Mouse (Mus musculus) spleen, adult 2 months (tissue): ENCODE data around the gene Ccna1. TPM values are rescaled to one million over a fixed set of nuclear protein-coding genes. Genes with fewer than 3 reads are reported as not detected.

Source experiments
- DNase-seq, 2 experiments: peaks; one replicate each; pipeline versions ENCODE4 v3.0.0 to v3.0.0-alpha.2; 2012 to 2021; ENCODE audit warnings: low spot score in 2 of 2, low read depth in 1 of 2
- H3K27ac ChIP-seq: fragments of 200-500 bp; 2 replicates; pipeline ENCODE4 v1.5.1; 2012; ENCODE audit warnings: low read length, inconsistent platforms; ENCODE audit not compliant: insufficient read depth
- H3K27me3 ChIP-seq: fragments of 200-500 bp; 2 replicates; pipeline ENCODE4 v1.6.1; 2012; ENCODE audit warnings: mild to moderate bottlenecking, moderate library complexity, low read length, inconsistent platforms; ENCODE audit not compliant: control insufficient read depth, insufficient read depth
- H3K36me3 ChIP-seq: fragments of 200-500 bp; 2 replicates; pipeline ENCODE4 v1.6.1; 2012; ENCODE audit warnings: mild to moderate bottlenecking, low read length, inconsistent platforms; ENCODE audit not compliant: control insufficient read depth, insufficient read depth
- H3K4me1 ChIP-seq: fragments of 200-500 bp; 2 replicates; pipeline ENCODE4 v1.6.1; 2011; ENCODE audit warnings: inconsistent platforms; ENCODE audit not compliant: control insufficient read depth, insufficient read depth, insufficient read length
- H3K4me3 ChIP-seq: fragments of 200-500 bp; 2 replicates; pipeline ENCODE4 v1.5.1; 2011; ENCODE audit warnings: mild to moderate bottlenecking, inconsistent platforms; ENCODE audit not compliant: insufficient read depth, insufficient read length; ENCODE audit errors: extremely low read depth
- CTCF ChIP-seq: fragments of 200-500 bp; IDR thresholded peaks from 2 replicates; pipeline ENCODE4 v1.5.1; 2011; ENCODE audit warnings: mild to moderate bottlenecking, inconsistent platforms; ENCODE audit not compliant: insufficient read depth, insufficient read length, insufficient replicate concordance; ENCODE audit errors: extremely low read depth
- POLR2A ChIP-seq: fragments of 200-500 bp; IDR thresholded peaks from 2 replicates; pipeline ENCODE4 v1.6.1; 2011; ENCODE audit warnings: low read depth, low read length, inconsistent platforms
- WGBS: fragments of 180-500 bp; shearing (Covaris S2); methylation state at CpG from one replicate; pipeline ENCODE4 v1.1.7; 2018; 5-methylcytosine and 5-hydroxymethylcytosine counted together
- polyA plus RNA-seq: library from polyadenylated mRNA; depleted of rRNA; stranded (reverse); fragments of >200 nt; gene quantifications from 2 replicates; pipeline ENCODE4 v1.2.3, GENCODE M21; 2012; rRNA removed

Gene Ccna1
- not detected in 2 replicates for polyA plus RNA-seq

DNA sequence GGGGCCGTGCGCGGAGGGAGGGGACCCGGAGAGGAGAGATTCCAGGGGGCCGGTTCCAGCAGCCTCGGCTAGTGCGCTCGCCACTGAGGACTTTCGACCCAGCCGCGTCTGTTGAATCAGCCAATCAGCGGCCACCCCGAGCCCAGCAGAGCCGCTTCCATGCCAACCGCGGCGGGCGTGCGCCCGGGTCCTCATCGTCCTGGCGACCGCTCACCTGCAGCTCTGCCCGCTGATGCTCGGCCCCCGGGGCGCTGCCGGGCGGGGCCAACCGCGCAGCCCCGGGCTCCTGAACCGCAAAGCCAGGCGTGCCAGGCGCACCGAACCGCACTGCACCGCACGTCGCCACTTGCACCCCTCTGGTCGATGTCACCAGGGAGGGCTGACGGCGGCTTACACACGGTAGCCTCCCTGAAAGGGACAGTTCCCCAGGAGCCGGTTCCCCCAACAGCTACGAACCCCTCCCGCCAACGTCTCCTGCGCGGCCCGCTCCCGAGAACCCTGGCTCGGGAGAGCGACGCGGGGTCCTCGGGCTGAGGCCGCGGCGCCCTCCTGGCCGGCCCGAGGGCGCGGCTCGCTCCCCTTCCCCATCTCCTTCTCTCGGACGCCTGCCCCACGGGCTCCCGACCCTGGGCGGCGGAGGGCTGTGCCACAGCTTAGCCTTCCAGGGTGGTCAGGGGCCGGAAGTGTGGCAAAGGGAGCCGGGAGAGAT is at the start of gene Ccna1:
Gene Ccna1, minus strand, starts transcription at position 464 of the 709 bp plus-strand sequence.
- no peak for DNase-seq
- no peak within 1 kb of the TSS for H3K27ac ChIP-seq
- H3K4me3 ChIP-seq = no peak within 1 kb of the TSS
- no peak for TF ChIP-seq POLR2A
- no peak for TF ChIP-seq CTCF
- H3K27me3 ChIP-seq = 0 out of 2 replicates have a peak, but pooled peaks cover 1% of the 10 kb centered on the region
- WGBS = 2% methylated on average over 72 of the region's 73 CpGs
- no peaks in the 10 kb centered on the region for H3K36me3 ChIP-seq
- no peaks in the 10 kb centered on the region for H3K4me1 ChIP-seq

DNA sequence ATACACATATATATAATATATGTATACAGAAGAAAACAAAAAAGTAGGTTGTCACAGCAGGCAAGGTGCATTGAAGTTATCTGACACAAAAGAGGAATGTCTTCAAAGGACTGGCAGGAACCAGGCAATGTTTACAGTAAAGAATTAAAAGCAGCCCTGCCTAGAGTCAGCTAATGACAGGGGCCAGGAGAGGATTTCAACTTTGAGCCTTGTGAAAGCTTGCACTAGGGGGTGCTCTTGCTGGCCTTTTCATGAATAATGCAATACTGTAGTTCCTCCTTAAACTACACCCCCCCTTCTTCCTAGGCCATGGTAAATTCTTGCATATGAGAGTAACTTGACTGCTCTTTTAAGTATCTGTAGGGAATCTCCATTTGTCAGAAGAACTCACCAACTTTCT is 45.8 kb upstream of the Ccna1 start:
- H3K27ac ChIP-seq = no peak overlapping the region
- H3K36me3 ChIP-seq = no peaks in the 10 kb centered on the region
- no peak for DNase-seq
- no peaks in the 10 kb centered on the region for H3K27me3 ChIP-seq
- TF ChIP-seq POLR2A (no peak), CTCF (no peak)
- no peaks in the 10 kb centered on the region for H3K4me1 ChIP-seq
- no peak overlapping the region for H3K4me3 ChIP-seq

DNA sequence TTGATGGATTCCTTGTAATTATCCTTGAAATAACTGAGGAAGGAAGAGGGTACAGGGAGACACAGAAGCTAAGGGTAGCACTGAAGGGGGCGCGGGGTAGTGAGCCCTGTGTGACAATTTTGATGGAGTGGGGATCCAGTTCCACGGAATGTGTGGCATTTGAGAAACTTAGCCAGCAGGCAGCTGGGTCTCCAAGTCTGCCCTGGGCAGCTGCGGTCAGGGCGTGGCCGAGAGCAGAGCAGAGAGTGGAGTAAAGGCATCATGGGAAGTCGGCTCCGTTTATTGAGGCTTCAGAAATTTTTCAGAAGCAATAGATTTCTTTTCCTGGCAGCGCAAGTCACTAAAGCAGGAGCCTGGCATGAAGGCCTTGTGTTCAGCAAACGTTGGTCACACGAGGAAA is 43.7 kb upstream of the Ccna1 start:
- DNase-seq = no peak
- Histone ChIP-seq H3K27me3 (no peaks in the 10 kb centered on the region), H3K4me3 (no peak overlapping the region), H3K36me3 (no peaks in the 10 kb centered on the region), H3K27ac (no peak overlapping the region), H3K4me1 (no peaks in the 10 kb centered on the region)
- TF ChIP-seq CTCF (no peak), POLR2A (no peak)
- 85% methylated on average over 11 of the region's 11 CpGs for WGBS

DNA sequence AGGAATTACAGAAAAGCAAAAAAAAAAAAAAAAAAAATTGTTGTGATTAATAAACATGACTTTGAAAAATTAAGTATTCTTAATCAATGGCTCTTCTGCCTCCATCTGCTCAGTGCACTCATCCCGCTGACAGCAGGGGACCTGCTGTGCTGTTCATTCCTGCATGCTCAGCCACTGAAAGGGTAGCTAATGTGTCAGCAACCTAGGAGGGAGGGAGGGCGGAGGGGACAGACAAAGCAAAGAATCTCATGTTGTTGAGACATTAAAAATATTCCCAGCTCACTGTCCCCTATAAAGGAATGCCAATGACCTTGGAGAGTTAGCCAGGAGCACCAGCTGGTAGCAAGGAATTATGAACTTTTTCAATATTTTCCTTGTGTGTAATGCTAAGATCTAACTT is 42.7 kb upstream of the Ccna1 start:
- Histone ChIP-seq H3K27me3 (no peaks in the 10 kb centered on the region), H3K27ac (no peak overlapping the region), H3K4me3 (no peak overlapping the region), H3K4me1 (no peaks in the 10 kb centered on the region), H3K36me3 (no peaks in the 10 kb centered on the region)
- 94% methylated on average over 2 of the region's 2 CpGs for WGBS
- DNase-seq = no peak
- TF ChIP-seq CTCF (no peak), POLR2A (no peak)

DNA sequence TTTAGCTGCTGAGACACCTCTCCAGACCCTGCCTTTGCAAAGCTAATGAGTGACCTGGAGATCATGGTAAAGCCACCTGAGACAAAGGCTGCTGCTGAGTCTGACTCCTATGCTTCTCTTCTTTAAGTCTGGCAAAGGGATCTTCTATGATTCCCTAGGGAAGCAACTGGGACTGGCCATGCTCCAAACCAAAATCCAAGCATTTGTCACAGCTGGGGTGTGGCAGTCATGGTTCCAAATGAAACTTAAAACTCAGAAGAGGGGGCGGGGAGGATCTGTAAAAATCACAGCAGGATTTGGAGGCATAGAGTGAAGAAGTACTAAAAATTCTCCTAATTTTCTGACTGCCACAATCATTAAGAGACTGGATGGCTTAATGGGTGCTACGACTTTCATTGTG is 41.9 kb upstream of the Ccna1 start:
- TF ChIP-seq POLR2A (no peak), CTCF (no peak)
- Histone ChIP-seq H3K27ac (no peak overlapping the region), H3K27me3 (no peaks in the 10 kb centered on the region), H3K4me1 (no peaks in the 10 kb centered on the region), H3K36me3 (no peaks in the 10 kb centered on the region), H3K4me3 (no peak overlapping the region)
- no peak for DNase-seq
- 87% methylated on average over 2 of the region's 2 CpGs for WGBS

DNA sequence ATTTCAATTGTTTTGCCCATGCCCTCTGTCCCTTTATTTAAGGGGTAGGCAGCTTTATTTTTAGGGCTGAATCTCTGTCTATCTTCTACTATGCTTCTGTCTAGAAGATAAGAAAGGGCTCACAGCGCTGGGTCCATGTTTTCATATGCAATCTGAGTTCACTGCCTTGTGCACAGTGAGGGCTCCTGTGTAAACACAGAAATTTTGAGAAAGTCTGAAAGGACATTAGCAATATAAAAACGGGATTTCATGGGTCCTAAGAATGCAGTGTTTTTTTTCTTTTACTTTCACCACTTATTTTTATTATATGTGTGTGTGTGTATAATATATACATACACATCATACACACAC is 41.3 kb upstream of the Ccna1 start:
- Histone ChIP-seq H3K27me3 (no peaks in the 10 kb centered on the region), H3K4me3 (no peak overlapping the region), H3K4me1 (no peaks in the 10 kb centered on the region), H3K36me3 (no peaks in the 10 kb centered on the region), H3K27ac (no peak overlapping the region)
- DNase-seq = no peak
- WGBS = 74% methylated on average over 2 of the region's 2 CpGs
- TF ChIP-seq CTCF (no peak), POLR2A (no peak)

DNA sequence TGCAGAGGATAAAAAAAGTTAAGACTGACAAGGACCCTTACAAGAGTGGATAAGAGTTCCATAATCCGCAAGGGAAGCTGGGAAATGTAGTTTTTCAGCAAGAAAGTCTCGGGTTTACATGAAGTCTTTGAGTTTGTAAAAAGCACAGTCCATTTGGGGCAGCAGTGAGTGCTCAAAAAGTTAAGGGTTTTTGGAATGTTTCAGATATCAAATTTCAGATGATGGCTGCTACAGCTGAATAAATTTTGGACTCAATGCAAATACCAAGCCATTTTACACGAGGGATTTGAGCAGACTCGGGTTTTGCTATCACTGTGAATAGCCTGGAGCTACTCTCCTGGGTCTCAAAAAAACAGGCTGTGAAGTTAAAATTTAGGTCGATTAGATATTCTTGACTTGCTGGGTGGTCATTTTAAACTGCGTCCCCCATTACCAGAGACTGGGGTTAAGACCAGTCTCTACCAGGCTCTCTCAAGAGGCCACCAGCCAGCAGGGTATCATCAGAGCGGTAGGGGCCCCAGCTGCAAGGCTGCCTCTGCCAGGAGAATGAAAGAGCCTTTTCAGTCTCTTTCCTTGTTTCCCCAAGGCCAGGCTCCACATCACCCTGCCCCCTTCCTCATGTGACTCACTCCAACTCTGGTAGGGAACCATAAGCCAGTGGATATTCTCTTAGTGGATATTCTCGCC is 40.8 kb upstream of the Ccna1 start:
- 68% methylated on average over 8 of the region's 8 CpGs for WGBS
- Histone ChIP-seq H3K36me3 (no peaks in the 10 kb centered on the region), H3K27me3 (no peaks in the 10 kb centered on the region), H3K27ac (no peak overlapping the region), H3K4me1 (no peaks in the 10 kb centered on the region), H3K4me3 (no peak overlapping the region)
- TF ChIP-seq CTCF = no peak
- TF ChIP-seq POLR2A = no peak
- DNase-seq = no peak
